Mouse (Mus musculus) olfactory bulb, adult 2 months (tissue): ENCODE results near the gene Anks1.

Experiments used
- CTCF ChIP-seq: fragments of 200-500 bp; IDR thresholded peaks from 2 replicates; pipeline ENCODE4 v1.5.1; 2012; ENCODE audit warnings: low read depth, mild to moderate bottlenecking, low read length, moderate library complexity; ENCODE audit not compliant: insufficient read depth
- POLR2A ChIP-seq: fragments of 200-500 bp; IDR thresholded peaks from 2 replicates; pipeline ENCODE4 v1.6.1; 2012; ENCODE audit warnings: mild to moderate bottlenecking, low read depth, low read length, moderate library complexity; ENCODE audit not compliant: insufficient read depth

GRCm38 (mm10) chr17:27866737-27867136 is 42.4 kb upstream of the Anks1 start:
- TF ChIP-seq CTCF (no peak), POLR2A (no peak)
